Mouse (Mus musculus) CH12.LX (cell line): ENCODE data around the gene Nr2c1.

Experiments used
- CTCF ChIP-seq, 2 experiments: IDR thresholded peaks in 1 of 2; conservative IDR thresholded peaks in 1 of 2; 2 replicates each; pipeline ENCODE4 v1.5.1; 2011 to 2012; ENCODE audit warnings: low read depth in 2 of 2, low read length in 2 of 2, improper control_type of control experiment in 1 of 2, inconsistent platforms in 1 of 2, mild to moderate bottlenecking in 1 of 2, moderate library complexity in 1 of 2
- MAFK ChIP-seq: IDR thresholded peaks from 2 replicates; pipeline ENCODE4 v1.6.1; 2011; ENCODE audit warnings: low read length, improper control_type of control experiment; ENCODE audit not compliant: insufficient replicate concordance
- MAZ ChIP-seq: IDR thresholded peaks from 2 replicates; pipeline ENCODE4 v1.6.1; 2012; ENCODE audit warnings: low read depth, mild to moderate bottlenecking, inconsistent platforms, low read length, improper control_type of control experiment, moderate library complexity

DNA sequence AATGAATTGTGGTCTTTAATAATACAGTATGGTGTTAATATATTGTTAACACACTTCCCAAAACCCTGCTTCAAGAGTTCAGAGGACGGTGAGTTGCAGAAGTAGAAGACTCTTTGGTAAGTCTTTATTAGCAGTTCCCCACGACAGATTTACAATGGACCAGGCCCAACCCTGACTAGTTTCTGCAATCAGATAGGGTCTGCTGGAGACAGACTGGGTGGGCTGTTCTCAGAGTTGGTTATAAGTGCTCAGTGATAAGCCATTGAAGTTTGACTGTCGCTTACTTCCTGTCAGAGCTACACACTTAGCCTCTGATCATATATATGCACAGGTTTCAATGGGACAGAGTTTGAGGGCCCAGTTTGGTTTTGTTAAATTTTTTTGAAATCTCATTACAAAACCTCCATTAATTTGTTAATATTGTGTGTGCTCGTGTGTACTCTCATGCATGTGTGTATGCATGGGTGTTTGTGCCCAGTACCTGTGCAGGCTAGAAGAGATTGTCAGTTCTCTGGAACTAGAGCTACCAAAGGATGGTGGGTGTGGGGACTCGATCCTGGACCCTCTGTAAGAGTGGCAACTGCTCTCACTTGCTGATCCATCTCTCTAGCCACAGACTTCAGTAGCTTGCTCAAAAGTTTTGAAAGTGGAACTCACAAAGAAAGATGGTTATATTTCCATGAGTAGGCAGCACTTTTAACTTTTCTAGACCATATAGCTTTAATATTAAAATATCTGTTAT, 16.5 kb downstream of the Nr2c1 start:
- TF ChIP-seq MAFK, result no peak
- no peak for TF ChIP-seq MAZ
- no peak for TF ChIP-seq CTCF (conservative IDR thresholded peaks at IDR 0.05 in 1 of 2, IDR thresholded peaks at IDR 0.05 in 1 of 2; ENCODE audit: low read depth in 2 of 2, low read length in 2 of 2)
